In genomic region chr1:21231744-21232464, GRCm38 (mm10) we compare ENCODE assay signal across 12 mouse cellular contexts. TPM values are rescaled to one million over a fixed set of nuclear protein-coding genes. Genes with fewer than 3 reads are reported as not detected.
DNase-seq lines count a peak whose midpoint lies in the region; ATAC-seq lines count a peak whose summit lies in the region.
"Had no signal": no experiment of that assay in that cellular context is flagged by ENCODE, and none has a peak within 500 bp of the region (broad histone marks: within the 10 kb centered on the region; RNA-seq: fewer than 3 reads in every experiment).

No protein-coding gene starts in this region.

- peak overlapping the region; percentile 13; the same call in 1 of the 2 replicates for H3K27ac ChIP-seq in embryonic facial prominence, embryonic 14.5 days (replicated peaks; ENCODE audit: low read depth, low read length)
- peak overlapping the region; percentile 75 for H3K27ac ChIP-seq in liver, embryonic 16.5 days (ENCODE audit: low read length)
- H3K27ac ChIP-seq in hindbrain, embryonic 16.5 days (ENCODE audit: low read depth, low read length) = no peak overlapping the region
- H3K27ac ChIP-seq: embryonic facial prominence, embryonic 13.5 days had no signal

- 39% methylated on average over 5 of the region's 5 CpGs for whole genome bisulfite sequencing in embryonic facial prominence, embryonic 14.5 days
- WGBS in liver, embryonic 16.5 days (ENCODE audit: insufficient replicate concordance) = 53% methylated on average over 5 of the region's 5 CpGs
- 52% methylated on average over 5 of the region's 5 CpGs for WGBS in hindbrain, embryonic 16.5 days

- H3K9me3 ChIP-seq in embryonic facial prominence, embryonic 14.5 days (ENCODE audit: control insufficient read depth, low read length) = no peaks in the 10 kb centered on the region
- H3K9me3 ChIP-seq in liver, embryonic 16.5 days (replicated peaks; ENCODE audit: control insufficient read depth, low read length) = no peaks in the 10 kb centered on the region
- no peaks in the 10 kb centered on the region for H3K9me3 ChIP-seq in hindbrain, embryonic 16.5 days (ENCODE audit: control insufficient read depth, low read length)
- H3K9me3 ChIP-seq: embryonic facial prominence, embryonic 13.5 days; G1E had no signal

- H3K4me3 ChIP-seq in embryonic facial prominence, embryonic 14.5 days (ENCODE audit: low read depth, low read length) = no peak overlapping the region
- H3K4me3 ChIP-seq in liver, embryonic 16.5 days (ENCODE audit: low read depth, low read length) = no peak overlapping the region
- H3K4me3 ChIP-seq in hindbrain, embryonic 16.5 days (ENCODE audit: low read length) = no peak overlapping the region
- H3K4me3 ChIP-seq: embryonic facial prominence, embryonic 13.5 days; myocyte had no signal

- peak; percentile 84 for DNase-seq in kidney, adult 9 months
- DNase-seq in kidney, postnatal 4 days = no peak
- peak; percentile 33 for DNase-seq in Muller cell, postnatal 12 days (ENCODE audit: inconsistent ontology term)
- no peak for DNase-seq in embryonic facial prominence, embryonic 14.5 days (ENCODE audit: low spot score)
- no peak for DNase-seq in thymus, postnatal 4 days
- DNase-seq: gastrocnemius, postnatal 10 days had no signal

- H3K4me2 ChIP-seq in embryonic facial prominence, embryonic 14.5 days (ENCODE audit: low read depth, low read length) = no peak overlapping the region
- H3K4me2 ChIP-seq in liver, embryonic 16.5 days (ENCODE audit: low read depth, low read length) = no peak overlapping the region
- H3K4me2 ChIP-seq in hindbrain, embryonic 16.5 days (ENCODE audit: low read length) = no peak overlapping the region
- H3K4me2 ChIP-seq: embryonic facial prominence, embryonic 13.5 days had no signal

- peaks cover 3% of the 10 kb centered on the region; the same call in 1 of the 2 replicates for H3K4me1 ChIP-seq in embryonic facial prominence, embryonic 14.5 days (ENCODE audit: control insufficient read depth, insufficient read depth, low read length)
- H3K4me1 ChIP-seq in liver, embryonic 16.5 days (ENCODE audit: control insufficient read depth, low read depth, low read length) = peaks cover 2% of the 10 kb centered on the region; the same call in 1 of the 2 replicates
- H3K4me1 ChIP-seq in hindbrain, embryonic 16.5 days (ENCODE audit: control insufficient read depth, insufficient read depth, low read depth, low read length) = no peaks in the 10 kb centered on the region

- H3K9ac ChIP-seq in embryonic facial prominence, embryonic 14.5 days (ENCODE audit: low read depth, low read length) = no peak overlapping the region
- no peak overlapping the region for H3K9ac ChIP-seq in liver, embryonic 16.5 days (ENCODE audit: low read depth, low read length)
- no peak overlapping the region for H3K9ac ChIP-seq in hindbrain, embryonic 16.5 days (ENCODE audit: low read depth, low read length)
- H3K9ac ChIP-seq: embryonic facial prominence, embryonic 13.5 days had no signal

- H3K36me3 ChIP-seq in embryonic facial prominence, embryonic 14.5 days (ENCODE audit: control insufficient read depth, insufficient read depth, low read length) = no peaks in the 10 kb centered on the region
- no peaks in the 10 kb centered on the region for H3K36me3 ChIP-seq in liver, embryonic 16.5 days (ENCODE audit: control insufficient read depth, insufficient read depth)
- no peaks in the 10 kb centered on the region for H3K36me3 ChIP-seq in hindbrain, embryonic 16.5 days (ENCODE audit: control insufficient read depth, insufficient read depth, low read length)
- H3K36me3 ChIP-seq: embryonic facial prominence, embryonic 13.5 days; G1E had no signal

- no peaks in the 10 kb centered on the region for H3K27me3 ChIP-seq in embryonic facial prominence, embryonic 14.5 days (replicated peaks; ENCODE audit: control insufficient read depth, insufficient read depth, low read length)
- H3K27me3 ChIP-seq in liver, embryonic 16.5 days (ENCODE audit: control insufficient read depth, insufficient read depth, low read depth, low read length) = no peaks in the 10 kb centered on the region
- H3K27me3 ChIP-seq in hindbrain, embryonic 16.5 days (replicated peaks; ENCODE audit: control insufficient read depth, insufficient read depth, low read length) = no peaks in the 10 kb centered on the region
- H3K27me3 ChIP-seq: embryonic facial prominence, embryonic 13.5 days had no signal

- ATAC-seq in embryonic facial prominence, embryonic 14.5 days (ENCODE audit: low read depth) = no peak
- ATAC-seq in liver, embryonic 16.5 days (ENCODE audit: low read depth) = peak; percentile 90
- ATAC-seq in hindbrain, embryonic 16.5 days = no peak
- no peak for ATAC-seq in CD4-positive, CD25-positive, alpha-beta regulatory T cell, adult 4 months

RNA-seq across cellular contexts. Expression of gene Gsta3, which starts 8.5 kb away (rescaled TPM):
- 3.4 and 4.4 TPM in 2 replicates for polyA plus RNA-seq in embryonic facial prominence, embryonic 14.5 days (2014; fragmentation: Nextera tagmentation; extraction: Ambion mirVana)
- polyA plus RNA-seq in liver, embryonic 16.5 days (2015; fragmentation: Nextera tagmentation; extraction: Ambion mirVana) = 150 and 162 TPM in 2 replicates
- polyA plus RNA-seq in hindbrain, embryonic 16.5 days (2015; fragmentation: Nextera tagmentation; extraction: Ambion mirVana) = 0.61 and 0.63 TPM in 2 replicates
- 1 to 10 TPM; 3.3 to 3.8 TPM for polyA plus RNA-seq in CD4-positive, CD25-positive, alpha-beta regulatory T cell, adult 4 months (2017; shearing (Covaris generic))
- polyA plus RNA-seq: G1E had no signal

RNA-seq across cellular contexts. Expression of gene Tmem14a, which starts 13.5 kb away (rescaled TPM):
- polyA plus RNA-seq in embryonic facial prominence, embryonic 14.5 days (2014; fragmentation: Nextera tagmentation; extraction: Ambion mirVana) = 11.5 and 12.2 TPM in 2 replicates
- 3.0 and 3.3 TPM in 2 replicates for polyA plus RNA-seq in liver, embryonic 16.5 days (2015; fragmentation: Nextera tagmentation; extraction: Ambion mirVana)
- 20.4 and 26.1 TPM in 2 replicates for polyA plus RNA-seq in hindbrain, embryonic 16.5 days (2015; fragmentation: Nextera tagmentation; extraction: Ambion mirVana)
- 1 to 10 TPM; 3.9 to 5.4 TPM for polyA plus RNA-seq in CD4-positive, CD25-positive, alpha-beta regulatory T cell, adult 4 months (2017; shearing (Covaris generic))

Comparison
In these comparisons a context has a peak if more than half of its experiments do, and no peak if none do; other contexts are left out.
1. DNase-seq: peak in kidney, adult 9 months (single experiment) and Muller cell, postnatal 12 days (single experiment); none in kidney, postnatal 4 days (0 of 2), embryonic facial prominence, embryonic 14.5 days (single experiment) and thymus, postnatal 4 days (single experiment).
2. RNA of gene Gsta3, which starts 8.5 kb away (polyA plus RNA-seq): 150 to 162 TPM in liver, embryonic 16.5 days; 3.4 to 4.4 TPM in embryonic facial prominence, embryonic 14.5 days, 3.3 to 3.8 TPM in CD4-positive, CD25-positive, alpha-beta regulatory T cell, adult 4 months and 0.61 to 0.63 TPM in hindbrain, embryonic 16.5 days; every median in the first group is over 10 times any median in the second.